Mouse (Mus musculus): ENCODE data around the gene Ing2.

Gene Ing2

DNA sequence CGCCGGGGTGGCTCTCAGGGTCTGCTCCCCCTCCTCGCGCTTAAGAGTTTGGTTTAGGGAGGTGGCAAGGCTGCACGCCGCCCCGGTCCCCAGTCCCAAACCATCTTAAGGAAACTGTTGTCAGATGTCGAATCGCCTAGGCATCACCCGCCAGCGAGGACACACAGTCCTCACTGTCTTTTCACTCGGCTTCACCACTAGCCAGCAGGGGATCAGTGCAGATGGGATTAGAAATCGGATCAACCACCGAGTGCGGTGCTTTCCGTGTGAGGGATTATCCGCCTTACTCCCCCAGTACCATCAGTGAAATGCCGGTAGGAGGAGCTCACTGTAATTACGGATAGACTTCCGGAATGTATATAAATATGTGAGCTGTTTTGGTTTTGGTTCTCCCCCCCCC, 430 bp upstream of the Ing2 start:
- peak; percentile 73 for DNase-seq (ENCODE audit: low read depth, low spot score)

- DNase-seq (ENCODE audit: low read depth, low spot score), result peak; percentile 50
Measured at GRCm38 (mm10) chr8:47674140-47674776, 1.1 kb downstream of the Ing2 start.

DNA sequence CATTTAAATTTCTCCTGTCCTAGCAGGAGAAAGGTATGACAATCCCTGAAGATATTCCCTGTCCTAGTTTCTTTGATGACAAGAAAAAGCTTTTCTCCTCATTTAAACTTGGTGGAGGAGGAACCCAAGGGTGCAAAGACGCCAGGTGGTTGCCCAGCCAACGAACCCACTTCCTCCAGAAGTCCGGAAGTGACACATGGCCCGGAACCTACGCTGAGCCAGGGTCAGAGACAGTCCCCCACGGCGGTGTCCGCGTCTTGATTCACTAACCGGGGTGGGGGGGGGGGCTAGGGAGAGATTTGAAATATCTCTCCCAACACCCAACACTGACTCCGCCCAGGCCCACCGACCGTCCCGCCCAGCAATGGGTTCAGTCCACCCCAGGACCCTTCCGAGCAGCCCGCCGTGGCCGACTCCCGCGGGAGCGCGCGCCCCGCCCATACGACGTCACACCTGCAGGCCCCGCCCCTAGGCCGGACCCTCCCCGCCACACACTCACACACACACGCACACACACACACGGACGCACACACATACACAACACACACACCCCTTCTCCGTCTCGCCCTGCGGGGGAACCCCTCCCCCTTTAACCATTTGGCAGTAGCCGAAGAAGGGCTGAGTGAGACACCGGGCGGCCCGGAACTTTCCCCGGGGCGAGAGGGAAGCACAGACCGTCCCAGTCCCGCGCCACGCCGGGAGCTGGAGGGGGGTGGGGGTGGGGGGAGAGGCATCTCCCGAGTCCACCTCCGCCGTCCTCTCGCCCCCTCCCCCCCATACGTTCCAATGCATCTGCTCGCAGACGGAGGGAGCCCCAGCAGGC, 1.8 kb downstream of the Ing2 start:
- DNase-seq (ENCODE audit: low read depth, low spot score), result peak; percentile 87

- no peak for DNase-seq (ENCODE audit: low read depth, low spot score)
Measured at GRCm38 (mm10) chr8:47664231-47664785, 11.0 kb downstream of the Ing2 start.

GRCm38 (mm10) chr8:47663201-47663600, 12.2 kb downstream of the Ing2 start:
- DNase-seq (ENCODE audit: low read depth, low spot score), result no peak

- no peak for DNase-seq (ENCODE audit: low read depth, low spot score)
Measured at GRCm38 (mm10) chr8:47662716-47663115, 12.6 kb downstream of the Ing2 start.

- DNase-seq (ENCODE audit: low read depth, low spot score), result no peak
Measured at GRCm38 (mm10) chr8:47660394-47660793, 15.0 kb downstream of the Ing2 start.

DNA sequence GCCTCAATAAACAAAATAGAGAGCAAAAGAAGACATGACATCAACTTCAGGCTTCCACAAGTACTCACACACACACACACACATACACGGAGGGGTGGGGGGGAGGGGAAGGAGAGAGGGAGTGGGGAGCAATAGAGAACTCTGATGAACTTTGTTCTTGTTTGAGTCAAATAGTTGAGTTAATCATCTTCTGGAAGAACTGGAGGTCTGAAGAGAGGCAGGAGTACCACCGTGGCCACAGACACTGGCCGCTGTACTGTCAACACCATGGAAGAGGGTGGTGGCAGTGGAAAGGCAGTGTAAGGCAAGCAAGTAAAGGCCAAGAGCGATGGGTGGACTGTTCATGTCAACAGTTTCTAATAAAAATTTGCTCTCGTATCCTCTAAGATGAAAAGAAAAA, 15.9 kb downstream of the Ing2 start:
- no peak for DNase-seq (ENCODE audit: low read depth, low spot score)

- no peak for DNase-seq (ENCODE audit: low read depth, low spot score)
Measured at GRCm38 (mm10) chr8:47654406-47654805, 20.9 kb downstream of the Ing2 start.

DNA sequence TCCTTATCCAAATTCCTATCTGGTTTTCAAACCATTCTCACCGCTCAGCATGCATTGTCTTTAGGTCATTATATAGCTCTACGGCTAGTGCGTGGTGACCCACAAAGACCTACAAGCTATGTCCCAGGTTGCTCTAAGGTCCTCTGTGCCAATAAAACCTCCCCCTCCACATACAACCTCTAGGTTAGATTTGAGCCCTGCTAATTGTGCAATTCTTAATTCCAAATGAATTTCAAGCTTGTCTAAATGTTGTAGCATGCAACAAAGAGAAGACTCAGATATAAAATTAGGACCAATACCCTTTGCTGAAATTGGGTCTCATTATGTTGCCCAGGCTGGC, 22.6 kb downstream of the Ing2 start:
- DNase-seq (ENCODE audit: low read depth, low spot score), result no peak

GRCm38 (mm10) chr8:47651913-47652736, 23.2 kb downstream of the Ing2 start:
- no peak for DNase-seq (ENCODE audit: low read depth, low spot score)

DNA sequence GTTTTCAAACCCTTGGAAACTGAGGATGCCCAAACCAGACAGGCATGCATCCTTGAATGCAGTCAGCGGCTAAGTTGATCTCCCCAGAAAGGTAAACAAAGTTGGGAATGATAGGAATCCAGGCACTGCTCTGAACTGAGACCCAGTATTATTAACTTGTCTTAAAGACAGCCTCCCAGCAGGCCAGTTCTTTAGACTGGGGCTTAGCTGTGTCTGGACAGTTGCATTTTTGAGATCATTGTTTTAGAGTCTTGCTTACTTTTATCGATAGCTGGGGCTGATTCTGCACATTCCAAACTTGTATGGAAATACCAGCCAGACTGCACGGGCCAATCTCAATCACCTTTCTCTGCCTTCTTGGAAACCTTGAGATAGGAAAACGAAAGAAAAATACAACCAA, 24.5 kb downstream of the Ing2 start:
- DNase-seq (ENCODE audit: low read depth, low spot score), result no peak

- no peak for DNase-seq (ENCODE audit: low read depth, low spot score)
Measured at GRCm38 (mm10) chr8:47649551-47649950, 25.8 kb downstream of the Ing2 start.

DNA sequence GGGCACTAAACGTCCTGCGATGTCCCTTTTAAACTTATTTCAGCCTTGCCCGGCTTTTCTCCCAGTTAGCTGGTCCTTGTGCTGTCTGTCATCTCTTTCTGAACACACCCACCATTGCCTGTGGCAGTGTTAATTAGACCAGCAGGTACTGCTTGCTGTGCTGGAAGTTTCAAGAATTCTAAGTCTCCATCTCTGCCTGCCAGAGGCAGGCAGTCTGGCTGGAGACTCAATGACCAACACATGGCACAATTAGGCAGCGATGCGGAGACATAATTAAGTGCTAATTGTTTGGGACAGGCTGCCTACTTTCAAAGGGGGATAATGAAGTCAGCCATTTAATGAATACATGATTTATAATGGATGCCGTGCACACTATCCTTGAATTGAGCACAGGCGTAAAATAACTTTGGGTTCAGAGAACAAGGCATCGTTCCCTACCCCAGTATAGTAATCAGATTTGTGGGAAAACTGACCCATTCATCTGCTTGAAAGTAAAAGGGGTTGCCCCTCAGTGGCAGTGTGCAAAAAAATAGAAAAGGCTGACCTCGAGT, 32.8 kb downstream of the Ing2 start:
- no peak for DNase-seq (ENCODE audit: low read depth, low spot score)

- no peak for DNase-seq (ENCODE audit: low read depth, low spot score)
Measured at GRCm38 (mm10) chr8:47637152-47637551, 38.2 kb downstream of the Ing2 start.

GRCm38 (mm10) chr8:47636032-47636431, 39.3 kb downstream of the Ing2 start:
- no peak for DNase-seq (ENCODE audit: low read depth, low spot score)

- no peak for DNase-seq (ENCODE audit: low read depth, low spot score)
Measured at GRCm38 (mm10) chr8:47634791-47635341, 40.5 kb downstream of the Ing2 start.

DNA sequence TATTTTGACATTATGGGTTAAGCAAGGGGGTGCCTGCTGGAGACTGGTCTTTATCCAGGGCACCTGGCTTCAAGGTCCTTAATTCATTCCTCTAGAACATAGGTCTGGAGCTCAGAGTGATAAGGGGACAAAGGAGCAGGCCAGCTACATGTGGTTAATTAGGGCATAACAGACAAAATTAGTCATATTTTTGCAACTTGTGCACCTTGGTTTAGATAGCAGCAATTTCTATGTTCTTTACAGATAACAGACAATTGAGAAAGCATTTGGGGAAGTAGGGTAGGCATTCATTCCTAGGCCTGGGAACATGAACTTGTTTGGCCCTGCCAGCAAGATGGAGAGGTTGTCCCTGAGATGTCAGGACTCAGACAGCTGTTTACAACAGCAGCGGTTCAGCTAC, 54.2 kb downstream of the Ing2 start:
- no peak for DNase-seq (ENCODE audit: low read depth, low spot score)

Data from 3T3-L1 (cell line).